7 mouse cellular contexts compared by ENCODE assay signal in the genomic region with DNA sequence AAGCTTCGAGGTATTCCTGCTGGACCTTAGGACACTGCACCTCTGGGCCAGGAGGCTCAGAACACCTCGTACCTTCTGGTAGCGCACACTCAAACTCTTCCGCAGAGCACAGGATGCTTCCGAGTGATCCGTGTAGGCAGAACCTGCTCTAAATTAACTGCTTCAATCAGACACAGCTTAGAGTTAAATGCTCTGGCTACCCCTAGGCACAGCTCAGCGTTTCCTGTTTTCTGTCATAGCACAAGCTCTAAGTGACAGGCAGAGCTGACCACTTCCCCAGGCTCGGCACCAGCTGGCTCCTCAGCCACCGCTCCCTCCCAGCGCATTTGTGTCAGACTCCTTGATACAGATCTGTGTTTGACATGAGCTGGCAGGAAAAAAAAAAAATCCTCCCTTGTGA. TPM values are rescaled to one million over a fixed set of nuclear protein-coding genes. Genes with fewer than 3 reads are reported as not detected.
DNase-seq lines count a peak whose midpoint lies in the region; ATAC-seq and TF ChIP-seq lines count a peak whose summit lies in the region.

No protein-coding gene starts in this region.

- ATAC-seq in midbrain, embryonic 14.5 days (ENCODE audit: low FRiP score, low TSS enrichment) = no peak
- no peak for ATAC-seq in midbrain, postnatal 0 days (ENCODE audit: low FRiP score)
- no peak; the same call in 1 of the 2 replicates for ATAC-seq in embryonic facial prominence, embryonic 14.5 days (ENCODE audit: low read depth)

- H3K27ac ChIP-seq in midbrain, embryonic 14.5 days (replicated peaks; ENCODE audit: low read depth, low read length) = no peak overlapping the region
- no peak overlapping the region for H3K27ac ChIP-seq in midbrain, postnatal 0 days (ENCODE audit: low read depth, low read length)
- H3K27ac ChIP-seq in embryonic facial prominence, embryonic 14.5 days (replicated peaks; ENCODE audit: low read depth, low read length) = no peak overlapping the region

- no peaks in the 10 kb centered on the region for H3K4me1 ChIP-seq in midbrain, embryonic 14.5 days (ENCODE audit: control insufficient read depth, insufficient read depth, low read length)
- no peaks in the 10 kb centered on the region for H3K4me1 ChIP-seq in midbrain, postnatal 0 days (ENCODE audit: insufficient read depth, low read length)
- H3K4me1 ChIP-seq in embryonic facial prominence, embryonic 14.5 days (ENCODE audit: control insufficient read depth, insufficient read depth, low read length) = no peaks in the 10 kb centered on the region

- DNase-seq in midbrain, embryonic 14.5 days = peak; percentile 36
- DNase-seq in midbrain, postnatal 0 days (ENCODE audit: low spot score) = no peak
- DNase-seq in embryonic facial prominence, embryonic 14.5 days (ENCODE audit: low spot score) = peak; percentile 55
- DNase-seq in lung, postnatal 10 days = peak; percentile 44
- DNase-seq in thymus, postnatal 14 days = peak; percentile 72
- DNase-seq in layer of hippocampus, adult 8-10 months (ENCODE audit: low spot score in 2 of 2) = no peak
- DNase-seq in adrenal gland, adult 18-20 months (ENCODE audit: low spot score in 2 of 2) = no peak

- WGBS in midbrain, embryonic 14.5 days = 71% methylated on average over 10 of the region's 10 CpGs
- 68% methylated on average over 10 of the region's 10 CpGs for WGBS in midbrain, postnatal 0 days
- 20% methylated on average over 10 of the region's 10 CpGs for WGBS in embryonic facial prominence, embryonic 14.5 days

- H3K9me3 ChIP-seq in midbrain, embryonic 14.5 days (ENCODE audit: control insufficient read depth, low read length) = no peaks in the 10 kb centered on the region
- no peaks in the 10 kb centered on the region for H3K9me3 ChIP-seq in midbrain, postnatal 0 days (ENCODE audit: low read length)
- no peaks in the 10 kb centered on the region for H3K9me3 ChIP-seq in embryonic facial prominence, embryonic 14.5 days (ENCODE audit: control insufficient read depth, low read length)

- no peak for TF ChIP-seq CTCF in midbrain, postnatal 0 days (IDR thresholded peaks at IDR 0.05)

- no peaks in the 10 kb centered on the region for H3K36me3 ChIP-seq in midbrain, embryonic 14.5 days (ENCODE audit: control insufficient read depth, insufficient read depth, low read length)
- no peaks in the 10 kb centered on the region for H3K36me3 ChIP-seq in midbrain, postnatal 0 days (ENCODE audit: insufficient read depth, low read length)
- no peaks in the 10 kb centered on the region for H3K36me3 ChIP-seq in embryonic facial prominence, embryonic 14.5 days (ENCODE audit: control insufficient read depth, insufficient read depth, low read length)

- H3K27me3 ChIP-seq in midbrain, embryonic 14.5 days (ENCODE audit: control insufficient read depth, insufficient read depth, low read length) = no peaks in the 10 kb centered on the region
- no peaks in the 10 kb centered on the region for H3K27me3 ChIP-seq in midbrain, postnatal 0 days (ENCODE audit: insufficient read depth, low read length)
- H3K27me3 ChIP-seq in embryonic facial prominence, embryonic 14.5 days (replicated peaks; ENCODE audit: control insufficient read depth, insufficient read depth, low read length) = no peaks in the 10 kb centered on the region

- H3K9ac ChIP-seq in midbrain, embryonic 14.5 days (replicated peaks; ENCODE audit: low read length) = no peak overlapping the region
- H3K9ac ChIP-seq in midbrain, postnatal 0 days (replicated peaks; ENCODE audit: low read length, poor library complexity, severe bottlenecking) = no peak overlapping the region
- no peak overlapping the region for H3K9ac ChIP-seq in embryonic facial prominence, embryonic 14.5 days (ENCODE audit: low read depth, low read length)

- H3K4me2 ChIP-seq in midbrain, embryonic 14.5 days (ENCODE audit: low read length) = no peak overlapping the region
- H3K4me2 ChIP-seq in midbrain, postnatal 0 days (ENCODE audit: low read depth, low read length, poor library complexity, severe bottlenecking) = no peak overlapping the region
- H3K4me2 ChIP-seq in embryonic facial prominence, embryonic 14.5 days (ENCODE audit: low read depth, low read length) = no peak overlapping the region

- H3K4me3 ChIP-seq in midbrain, embryonic 14.5 days (replicated peaks; ENCODE audit: low read depth, low read length) = no peak overlapping the region
- H3K4me3 ChIP-seq in midbrain, postnatal 0 days (ENCODE audit: low read depth, low read length) = no peak overlapping the region
- H3K4me3 ChIP-seq in embryonic facial prominence, embryonic 14.5 days (ENCODE audit: low read depth, low read length) = no peak overlapping the region

RNA-seq across cellular contexts. Expression of gene Slc38a11, which starts 21.8 kb away (rescaled TPM):
- 1.3 and 2.3 TPM in 2 replicates for polyA plus RNA-seq in midbrain, embryonic 14.5 days (2014; fragmentation: Nextera tagmentation; extraction: Ambion mirVana)
- 3.3 and 4.0 TPM in 2 replicates for total RNA-seq in midbrain, postnatal 0 days (2014; rRNA removed)
- polyA plus RNA-seq in midbrain, postnatal 0 days (2015; fragmentation: Nextera tagmentation; extraction: Ambion mirVana) = 1.0 and 1.3 TPM in 2 replicates
- polyA plus RNA-seq in embryonic facial prominence, embryonic 14.5 days (2014; fragmentation: Nextera tagmentation; extraction: Ambion mirVana) = 0.58 and 0.73 TPM in 2 replicates
- 1 to 10 TPM; 2.6 to 4.7 (median 3.2) TPM for total RNA-seq in layer of hippocampus, adult 8-10 months (2022)
- total RNA-seq in adrenal gland, adult 18-20 months (2021) = 10 to 100 TPM; 22.0 to 22.6 TPM

Comparison
In these comparisons a context has a peak if more than half of its experiments do, and no peak if none do; other contexts are left out.
1. DNase-seq: peak in midbrain, embryonic 14.5 days (single experiment), embryonic facial prominence, embryonic 14.5 days (single experiment), lung, postnatal 10 days (single experiment) and thymus, postnatal 14 days (single experiment); none in midbrain, postnatal 0 days (single experiment), layer of hippocampus, adult 8-10 months (0 of 2) and adrenal gland, adult 18-20 months (0 of 2).